Mouse (Mus musculus) liver, embryonic 14.5 days (tissue): ENCODE measurements around the gene Mrpl43.
A peak's percentile ranks its signal among the peaks of the same experiment; 100 is the strongest.

Experiments used
- CTCF ChIP-seq: IDR thresholded peaks from 2 replicates; pipeline ENCODE4 v1.5.1; 2016; ENCODE audit warnings: antibody characterized with exemption, low read depth, control low read depth
- EP300 ChIP-seq: IDR thresholded peaks from 2 replicates; pipeline ENCODE4 v1.6.1; 2016; ENCODE audit warnings: antibody characterized with exemption, low read depth

GRCm38 (mm10) chr19:45036867-45037266, 30.6 kb upstream of the Mrpl43 start:
- TF ChIP-seq CTCF: peak; percentile 88
- no peak for TF ChIP-seq EP300
